ENCODE assay signal across 8 mouse cellular contexts in genomic region chr17:88256599-88257544, GRCm38 (mm10).
A peak's percentile ranks its signal among the peaks of the same experiment; 100 is the strongest.
DNase-seq lines count a peak whose midpoint lies in the region; ATAC-seq and TF ChIP-seq lines count a peak whose summit lies in the region.

No protein-coding gene starts in this region.

- DNase-seq in urinary bladder, adult 18-20 months (ENCODE audit: low spot score in 2 of 2) = peak; percentile 54 to 60
- DNase-seq in urinary bladder, postnatal 10 days (ENCODE audit: low spot score) = no peak
- DNase-seq in heart, adult 9 months (ENCODE audit: low spot score in 2 of 2) = peak; percentile 86 to 88
- peak; percentile 74 for DNase-seq in limb, embryonic 14.5 days (ENCODE audit: low spot score)
- DNase-seq in stomach, postnatal 0 days (ENCODE audit: low spot score) = peak; percentile 80

- no peaks in the 10 kb centered on the region for H3K27me3 ChIP-seq in embryonic facial prominence, embryonic 13.5 days
- H3K27me3 ChIP-seq in kidney, embryonic 14.5 days (ENCODE audit: control insufficient read depth, insufficient read depth, low read length) = no peaks in the 10 kb centered on the region
- no peaks in the 10 kb centered on the region for H3K27me3 ChIP-seq in limb, embryonic 14.5 days (ENCODE audit: control insufficient read depth, insufficient read depth, low read length)
- no peaks in the 10 kb centered on the region for H3K27me3 ChIP-seq in midbrain, embryonic 15.5 days (replicated peaks)
- no peaks in the 10 kb centered on the region for H3K27me3 ChIP-seq in stomach, postnatal 0 days (ENCODE audit: control insufficient read depth, insufficient read depth, low read length)

- WGBS in embryonic facial prominence, embryonic 13.5 days = 2% methylated on average over 18 of the region's 18 CpGs
- 2% methylated on average over 18 of the region's 18 CpGs for WGBS in kidney, embryonic 14.5 days
- WGBS in limb, embryonic 14.5 days = 1% methylated on average over 18 of the region's 18 CpGs
- WGBS in midbrain, embryonic 15.5 days = 2% methylated on average over 18 of the region's 18 CpGs
- 2% methylated on average over 18 of the region's 18 CpGs for WGBS in stomach, postnatal 0 days

- TF ChIP-seq CTCF in stomach, postnatal 0 days (IDR thresholded peaks at IDR 0.05; ENCODE audit: low read depth) = peak; percentile 84

- H3K4me1 ChIP-seq in embryonic facial prominence, embryonic 13.5 days = peaks cover 14% of the 10 kb centered on the region; the same call in 1 of the 2 replicates
- H3K4me1 ChIP-seq in kidney, embryonic 14.5 days (ENCODE audit: control insufficient read depth, insufficient read depth, low read length) = no peaks in the 10 kb centered on the region
- H3K4me1 ChIP-seq in limb, embryonic 14.5 days (ENCODE audit: control insufficient read depth, insufficient read depth, low read length) = peaks cover 5% of the 10 kb centered on the region
- H3K4me1 ChIP-seq in midbrain, embryonic 15.5 days = peaks cover 17% of the 10 kb centered on the region; the same call in 1 of the 2 replicates
- H3K4me1 ChIP-seq in stomach, postnatal 0 days (replicated peaks; ENCODE audit: control insufficient read depth, insufficient read depth) = 0 out of 2 replicates have a peak, but pooled peaks cover 2% of the 10 kb centered on the region

- 0 out of 2 replicates have a peak, but pooled peaks have one; percentile 18 for ATAC-seq in embryonic facial prominence, embryonic 13.5 days (ENCODE audit: insufficient number of reproducible peaks, insufficient read depth, low FRiP score, low TSS enrichment, low read depth)
- peak; percentile 77 for ATAC-seq in kidney, embryonic 14.5 days (ENCODE audit: low FRiP score, low TSS enrichment)
- ATAC-seq in limb, embryonic 14.5 days (ENCODE audit: low FRiP score, low read depth) = peak; percentile 53
- ATAC-seq in midbrain, embryonic 15.5 days (replicated peaks) = peak; percentile 78
- ATAC-seq in stomach, postnatal 0 days (ENCODE audit: low FRiP score, low TSS enrichment) = peak; percentile 91

- H3K9ac ChIP-seq in embryonic facial prominence, embryonic 13.5 days = peak overlapping the region; percentile 91
- peak overlapping the region; percentile 87 for H3K9ac ChIP-seq in kidney, embryonic 14.5 days (ENCODE audit: low read depth, low read length)
- peak overlapping the region; percentile 94 for H3K9ac ChIP-seq in limb, embryonic 14.5 days (ENCODE audit: low read depth, low read length, severe bottlenecking)
- peak overlapping the region; percentile 82 for H3K9ac ChIP-seq in midbrain, embryonic 15.5 days
- peak overlapping the region; percentile 92 for H3K9ac ChIP-seq in stomach, postnatal 0 days (ENCODE audit: low read length)

- peak overlapping the region; percentile 96 for H3K27ac ChIP-seq in embryonic facial prominence, embryonic 13.5 days
- peak overlapping the region; percentile 87 for H3K27ac ChIP-seq in kidney, embryonic 14.5 days (ENCODE audit: low read depth, low read length)
- peak overlapping the region; percentile 97 for H3K27ac ChIP-seq in limb, embryonic 14.5 days (replicated peaks; ENCODE audit: low read depth, low read length)
- H3K27ac ChIP-seq in midbrain, embryonic 15.5 days = peak overlapping the region; percentile 95
- peak overlapping the region; percentile 97 for H3K27ac ChIP-seq in stomach, postnatal 0 days (replicated peaks)

- TF ChIP-seq EP300 in stomach, postnatal 0 days (optimal IDR thresholded peaks at IDR 0.05) = no peak

- H3K4me2 ChIP-seq in embryonic facial prominence, embryonic 13.5 days = peak overlapping the region; percentile 87
- H3K4me2 ChIP-seq in kidney, embryonic 14.5 days (replicated peaks; ENCODE audit: low read depth, low read length) = peak overlapping the region; percentile 92
- H3K4me2 ChIP-seq in limb, embryonic 14.5 days (replicated peaks; ENCODE audit: low read depth, low read length, severe bottlenecking) = peak overlapping the region; percentile 96
- peak overlapping the region; percentile 88 for H3K4me2 ChIP-seq in midbrain, embryonic 15.5 days
- H3K4me2 ChIP-seq in stomach, postnatal 0 days (replicated peaks; ENCODE audit: low read depth) = peak overlapping the region; percentile 98

- H3K9me3 ChIP-seq in embryonic facial prominence, embryonic 13.5 days = no peaks in the 10 kb centered on the region
- H3K9me3 ChIP-seq in kidney, embryonic 14.5 days (ENCODE audit: control insufficient read depth, low read length) = no peaks in the 10 kb centered on the region
- no peaks in the 10 kb centered on the region for H3K9me3 ChIP-seq in limb, embryonic 14.5 days (ENCODE audit: control insufficient read depth, low read length)
- H3K9me3 ChIP-seq in midbrain, embryonic 15.5 days = no peaks in the 10 kb centered on the region
- H3K9me3 ChIP-seq in stomach, postnatal 0 days (ENCODE audit: control insufficient read depth, low read length) = no peaks in the 10 kb centered on the region

- no peaks in the 10 kb centered on the region for H3K36me3 ChIP-seq in embryonic facial prominence, embryonic 13.5 days
- no peaks in the 10 kb centered on the region for H3K36me3 ChIP-seq in kidney, embryonic 14.5 days (ENCODE audit: control insufficient read depth, insufficient read depth, low read length)
- H3K36me3 ChIP-seq in limb, embryonic 14.5 days (ENCODE audit: control insufficient read depth, insufficient read depth, low read length) = no peaks in the 10 kb centered on the region
- no peaks in the 10 kb centered on the region for H3K36me3 ChIP-seq in midbrain, embryonic 15.5 days (replicated peaks)
- no peaks in the 10 kb centered on the region for H3K36me3 ChIP-seq in stomach, postnatal 0 days (ENCODE audit: control insufficient read depth, insufficient read depth, low read length)

- H3K4me3 ChIP-seq in embryonic facial prominence, embryonic 13.5 days = peak overlapping the region; percentile 63
- peak overlapping the region; percentile 66 for H3K4me3 ChIP-seq in kidney, embryonic 14.5 days (ENCODE audit: low read length)
- peak overlapping the region; percentile 63 for H3K4me3 ChIP-seq in limb, embryonic 14.5 days (replicated peaks; ENCODE audit: low read length)
- H3K4me3 ChIP-seq in midbrain, embryonic 15.5 days = peak overlapping the region; percentile 60
- H3K4me3 ChIP-seq in stomach, postnatal 0 days (ENCODE audit: low read depth, low read length) = peak overlapping the region; percentile 64

- TF ChIP-seq POLR2A in limb, embryonic 14.5 days (IDR thresholded peaks at IDR 0.05; ENCODE audit: borderline replicate concordance, extremely low read depth, insufficient read depth, insufficient read length) = 0 out of 2 replicates have a peak, but pooled peaks have one; percentile 2

Comparison
In these comparisons a context has a peak if more than half of its experiments do, and no peak if none do; other contexts are left out.
1. ATAC-seq: peak in every context shown above with its lines; median percentile 91 in stomach, postnatal 0 days; 78 in midbrain, embryonic 15.5 days; 77 in kidney, embryonic 14.5 days; 53 in limb, embryonic 14.5 days; 18 in embryonic facial prominence, embryonic 13.5 days.